Mouse (Mus musculus): Measurements from ENCODE around the gene Gm49354.

DNA sequence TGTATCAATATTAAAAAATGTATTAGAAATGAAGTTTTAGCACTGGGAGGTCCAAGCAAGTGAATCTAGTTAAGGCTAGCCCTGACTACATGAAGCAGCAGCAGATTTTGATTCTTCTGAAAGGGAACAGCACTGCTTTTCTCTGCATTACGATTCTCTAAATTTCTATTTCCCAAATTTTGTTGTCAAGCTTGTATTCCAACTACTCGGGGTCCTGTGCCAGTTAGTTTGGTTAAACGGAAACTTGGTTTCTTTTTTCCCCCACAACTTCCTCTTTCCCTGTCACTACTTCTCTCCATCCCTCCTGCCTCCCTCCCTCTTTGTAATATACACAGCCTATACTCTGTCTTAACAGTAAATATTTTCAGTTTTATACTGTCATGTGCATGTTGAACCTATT is 38.8 kb upstream of the Gm49354 start:
- no peak for TF ChIP-seq CTCF (IDR thresholded peaks at IDR 0.05; ENCODE audit: low read depth)
- no peak for TF ChIP-seq EP300 (IDR thresholded peaks at IDR 0.05; ENCODE audit: low read depth)
